Mouse (Mus musculus) layer of hippocampus, postnatal 10 days (tissue): ENCODE results near the gene Vmn2r92. TPM values are rescaled to one million over a fixed set of nuclear protein-coding genes. Genes with fewer than 3 reads are reported as not detected.
"Not testable (repeated sequence)": the region's sequence is repeated elsewhere in the genome, so short reads cannot be mapped to it uniquely, and the experiment has no call there.

Experiments
- DNase-seq, 2 experiments: peaks; one replicate each; pipeline ENCODE4 v3.0.0; 2021; ENCODE audit warnings: low spot score in 2 of 2
- long read RNA-seq: library from polyadenylated mRNA; stranded (forward); transcript quantifications from one replicate; pipeline ENCODE4 v2.0.0, GENCODE M21; 2023
- total RNA-seq, 2 experiments: library from RNA; stranded (reverse); gene quantifications; 2 replicates each; pipeline ENCODE4 v1.2.3; 2021

Gene Vmn2r92
- not detected for total RNA-seq
- long read RNA-seq, result 0 reads

DNA sequence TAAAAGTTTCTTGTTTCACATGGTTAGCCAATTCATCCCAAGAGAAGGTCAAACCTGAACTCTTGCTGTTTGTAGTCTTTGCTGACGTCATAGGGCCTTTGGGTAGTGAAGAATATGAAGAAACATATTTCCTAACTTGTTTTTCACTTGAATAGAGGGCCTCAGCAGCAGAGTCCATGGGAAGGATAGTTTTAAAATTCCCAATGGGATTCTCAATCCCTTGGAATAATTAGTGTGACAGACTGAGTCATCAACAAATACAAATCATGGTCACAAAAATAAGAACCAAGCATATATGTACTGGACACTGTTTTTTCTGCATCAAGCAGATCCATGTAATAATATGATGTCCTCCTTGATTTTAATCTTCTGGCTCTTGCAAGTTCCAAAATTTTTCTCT is at the start of gene Vmn2r92:
Gene Vmn2r92, plus strand, starts transcription at position 301 of the 400 bp plus-strand sequence.
- DNase-seq, result not testable (repeated sequence)

- not testable (repeated sequence) for DNase-seq
These were observed 49.4 kb upstream of the Vmn2r92 start for GRCm38 (mm10) chr17:18102265-18102664.

GRCm38 (mm10) chr17:18161194-18161593 is 9.5 kb downstream of the Vmn2r92 start:
- not testable (repeated sequence) for DNase-seq

GRCm38 (mm10) chr17:18189732-18190131 is 38.0 kb downstream of the Vmn2r92 start:
- no peak for DNase-seq

GRCm38 (mm10) chr17:18221300-18221699 is 69.6 kb downstream of the Vmn2r92 start:
- DNase-seq, result no peak

GRCm38 (mm10) chr17:18231996-18232395 is 80.3 kb downstream of the Vmn2r92 start:
- no peak for DNase-seq

- DNase-seq, result no peak
These were observed 85.2 kb downstream of the Vmn2r92 start for GRCm38 (mm10) chr17:18236931-18237330.

Other genes with a start within 250 kb of the Vmn2r92 start
- gene Fpr-rs4, start 130.2 kb upstream of the Vmn2r92 start, total RNA-seq, result not detected
- gene Vmn2r124, start 102.5 kb upstream of the Vmn2r92 start, total RNA-seq, result under 1 TPM; 0.11 TPM
- not detected for gene Vmn2r91, start 66.9 kb upstream of the Vmn2r92 start, total RNA-seq
- gene Vmn2r94, start 125.9 kb downstream of the Vmn2r92 start, total RNA-seq, result not detected
- not detected for gene Vmn2r93, start 146.2 kb downstream of the Vmn2r92 start, total RNA-seq